Mouse (Mus musculus) limb, embryonic 13.5 days (tissue): ENCODE measurements at regions not wholly inside any gene's neighbourhood (a gene's known extent, or its start where the extent isn't known, plus 50 kb on each side); places are given as distances from the start of the nearest gene placed in this dataset.

Experiments used
- ATAC-seq: fragments of 200-750 bp; cut with Nextera tagmentation; 2 replicates; pipeline ENCODE4 v1.8.0; 2017; ENCODE audit warnings: low read depth, moderate number of reproducible peaks, moderate TSS enrichment; ENCODE audit not compliant: low FRiP score
- H3K27ac ChIP-seq: fragments of 300-500 bp; sonication (generic); 2 replicates; pipeline ENCODE4 v1.5.1; 2015; ENCODE audit warnings: inconsistent platforms, mild to moderate bottlenecking, moderate library complexity
- H3K27me3 ChIP-seq: fragments of 300-500 bp; sonication (generic); 2 replicates; pipeline ENCODE4 v1.6.1; 2015; ENCODE audit warnings: mild to moderate bottlenecking, inconsistent platforms
- H3K36me3 ChIP-seq: fragments of 300-500 bp; sonication (generic); 2 replicates; pipeline ENCODE4 v1.6.1; 2015; ENCODE audit warnings: inconsistent platforms, mild to moderate bottlenecking, moderate library complexity
- H3K4me1 ChIP-seq: fragments of 300-500 bp; sonication (generic); 2 replicates; pipeline ENCODE4 v1.6.1; 2015; ENCODE audit warnings: inconsistent platforms
- H3K4me2 ChIP-seq: fragments of 300-500 bp; sonication (generic); replicated peaks from 2 replicates; pipeline ENCODE4 v1.6.1; 2015; ENCODE audit warnings: inconsistent platforms, mild to moderate bottlenecking, moderate library complexity
- H3K4me3 ChIP-seq: fragments of 300-500 bp; sonication (generic); 2 replicates; pipeline ENCODE4 v1.5.1; 2015; ENCODE audit warnings: moderate library complexity, mild to moderate bottlenecking, inconsistent platforms
- H3K9ac ChIP-seq: fragments of 300-500 bp; sonication (generic); 2 replicates; pipeline ENCODE4 v1.6.1; 2015; ENCODE audit warnings: mild to moderate bottlenecking, inconsistent platforms
- H3K9me3 ChIP-seq: fragments of 300-500 bp; sonication (generic); 2 replicates; pipeline ENCODE4 v1.6.1; 2016; ENCODE audit warnings: inconsistent platforms
- WGBS: fragments of 180-500 bp; shearing (Covaris S2); methylation state at CpG from one replicate; pipeline ENCODE4 v1.1.7; 2015; 5-methylcytosine and 5-hydroxymethylcytosine counted together

DNA sequence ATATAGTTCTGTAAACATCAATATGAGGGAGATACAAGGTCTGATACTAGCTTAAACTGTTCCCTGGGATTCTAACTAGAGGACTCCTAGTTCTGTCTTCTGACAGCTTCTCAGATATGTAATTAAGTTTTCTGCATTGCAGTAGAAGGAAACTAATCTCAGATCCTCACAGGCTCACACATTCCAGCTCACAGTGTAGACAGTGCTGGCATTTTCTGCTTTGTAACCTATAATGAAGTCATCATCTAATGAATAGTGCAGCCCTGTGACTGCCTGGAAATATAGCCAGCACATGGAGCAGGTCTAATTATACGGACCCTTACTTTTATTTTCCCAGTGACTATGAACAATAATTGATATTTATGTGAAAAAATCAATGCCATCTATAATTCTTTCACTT lies 331.2 kb upstream of the Celf2 start:
- Histone ChIP-seq H3K9ac (no peak overlapping the region), H3K9me3 (no peaks in the 10 kb centered on the region), H3K27ac (no peak overlapping the region), H3K4me2 (no peak overlapping the region), H3K36me3 (no peaks in the 10 kb centered on the region), H3K4me3 (no peak overlapping the region), H3K27me3 (no peaks in the 10 kb centered on the region), H3K4me1 (no peaks in the 10 kb centered on the region)
- WGBS: 66% methylated on average over 1 of the region's 1 CpGs
- no peak for ATAC-seq

DNA sequence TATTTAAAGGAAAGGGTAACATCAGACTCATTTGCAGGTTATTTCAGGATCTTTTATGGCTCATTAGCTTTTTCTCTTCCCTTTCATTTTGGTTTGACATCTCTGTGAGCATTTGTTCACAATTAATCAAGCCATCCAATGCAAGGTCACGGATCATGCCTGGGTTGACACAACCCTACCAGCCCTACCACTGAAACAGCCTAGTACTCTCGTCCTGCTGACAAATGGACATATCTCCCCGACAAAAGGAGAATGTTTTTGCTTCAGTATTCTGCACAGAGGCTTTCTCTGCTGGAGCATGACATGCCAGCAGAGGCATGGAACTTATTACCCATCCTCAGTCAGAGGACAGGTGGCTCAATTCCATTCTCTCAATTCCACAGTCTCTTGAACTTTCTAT lies 328.5 kb upstream of the Celf2 start:
- Histone ChIP-seq H3K9me3 (no peaks in the 10 kb centered on the region), H3K9ac (no peak overlapping the region), H3K27ac (no peak overlapping the region), H3K4me3 (no peak overlapping the region), H3K36me3 (no peaks in the 10 kb centered on the region), H3K4me1 (no peaks in the 10 kb centered on the region), H3K4me2 (no peak overlapping the region), H3K27me3 (no peaks in the 10 kb centered on the region)
- no peak for ATAC-seq
- 69% methylated on average over 3 of the region's 3 CpGs for WGBS

DNA sequence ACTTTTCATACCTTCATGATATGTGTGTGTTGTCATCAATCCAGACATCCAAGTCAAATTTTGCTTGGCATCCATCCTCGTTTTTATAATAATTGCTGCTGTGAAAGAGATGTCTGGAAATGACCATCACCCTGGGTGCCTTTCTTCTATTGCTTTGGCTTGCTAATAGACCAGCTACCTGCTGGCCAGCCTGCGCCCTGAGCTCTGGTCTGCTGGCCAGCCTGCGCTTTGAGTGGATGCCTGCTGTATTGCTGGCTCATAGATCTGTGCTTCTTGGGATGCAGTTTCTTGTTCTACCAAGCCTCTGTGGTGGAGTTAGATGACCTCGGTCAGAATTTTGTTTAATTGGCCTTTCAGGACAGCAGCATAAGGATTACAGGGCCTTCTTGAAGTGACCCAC lies 321.9 kb upstream of the Celf2 start:
- Histone ChIP-seq H3K9ac (no peak overlapping the region), H3K36me3 (no peaks in the 10 kb centered on the region), H3K27me3 (no peaks in the 10 kb centered on the region), H3K4me1 (no peaks in the 10 kb centered on the region), H3K4me3 (no peak overlapping the region), H3K27ac (no peak overlapping the region), H3K9me3 (no peaks in the 10 kb centered on the region), H3K4me2 (no peak overlapping the region)
- WGBS: 72% methylated on average over 4 of the region's 4 CpGs
- no peak for ATAC-seq

DNA sequence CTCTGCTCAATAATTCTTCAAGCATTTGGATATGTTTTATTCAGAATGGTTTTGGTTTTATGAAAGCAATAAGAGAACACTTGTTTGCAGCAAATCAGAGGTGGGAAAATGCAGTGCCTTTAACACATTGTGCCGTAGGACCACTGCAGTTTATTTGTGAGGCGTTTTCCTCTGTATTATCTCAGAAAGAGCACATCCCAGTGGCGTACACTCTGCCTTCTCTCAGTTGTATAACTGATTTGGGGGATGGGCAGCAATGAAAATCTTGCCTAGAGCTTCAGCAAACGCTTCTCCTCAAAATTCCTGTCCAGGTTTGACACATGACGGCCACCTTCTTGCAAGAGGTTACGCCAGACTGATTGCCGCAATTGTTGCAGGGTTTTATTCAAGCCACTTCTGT lies 316.9 kb upstream of the Celf2 start:
- 67% methylated on average over 7 of the region's 7 CpGs for WGBS
- ATAC-seq: no peak
- H3K9me3 ChIP-seq: no peaks in the 10 kb centered on the region

DNA sequence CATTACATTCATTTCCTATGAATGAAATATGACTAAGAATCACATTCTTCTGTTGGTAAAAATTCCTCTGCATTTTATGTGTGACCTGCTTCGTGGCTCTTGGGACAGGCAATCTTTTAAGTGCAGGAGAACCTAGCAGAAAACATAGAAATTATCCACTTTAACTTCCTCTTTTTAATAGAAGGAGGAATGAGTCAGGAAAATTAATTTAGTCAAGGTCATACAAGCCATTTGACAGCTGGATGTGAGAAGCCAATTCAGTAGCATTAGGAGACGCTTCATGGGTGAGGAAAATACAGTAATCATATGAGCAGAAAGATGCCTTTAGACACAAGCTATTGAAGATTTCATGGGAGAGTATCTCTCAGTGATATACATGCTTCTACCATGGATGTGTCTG lies 287.1 kb upstream of the Celf2 start:
- 79% methylated on average over 2 of the region's 2 CpGs for WGBS
- Histone ChIP-seq H3K9ac (no peak overlapping the region), H3K27ac (no peak overlapping the region), H3K4me2 (no peak overlapping the region), H3K36me3 (no peaks in the 10 kb centered on the region), H3K9me3 (no peaks in the 10 kb centered on the region), H3K4me3 (no peak overlapping the region), H3K4me1 (no peaks in the 10 kb centered on the region), H3K27me3 (no peaks in the 10 kb centered on the region)
- ATAC-seq: no peak

More for the DNA sequence above, 316.9 kb upstream of the Celf2 start:
- Histone ChIP-seq H3K9ac (no peak overlapping the region), H3K4me2 (no peak overlapping the region), H3K27me3 (no peaks in the 10 kb centered on the region), H3K36me3 (no peaks in the 10 kb centered on the region), H3K27ac (no peak overlapping the region), H3K4me1 (no peaks in the 10 kb centered on the region), H3K4me3 (no peak overlapping the region)

DNA sequence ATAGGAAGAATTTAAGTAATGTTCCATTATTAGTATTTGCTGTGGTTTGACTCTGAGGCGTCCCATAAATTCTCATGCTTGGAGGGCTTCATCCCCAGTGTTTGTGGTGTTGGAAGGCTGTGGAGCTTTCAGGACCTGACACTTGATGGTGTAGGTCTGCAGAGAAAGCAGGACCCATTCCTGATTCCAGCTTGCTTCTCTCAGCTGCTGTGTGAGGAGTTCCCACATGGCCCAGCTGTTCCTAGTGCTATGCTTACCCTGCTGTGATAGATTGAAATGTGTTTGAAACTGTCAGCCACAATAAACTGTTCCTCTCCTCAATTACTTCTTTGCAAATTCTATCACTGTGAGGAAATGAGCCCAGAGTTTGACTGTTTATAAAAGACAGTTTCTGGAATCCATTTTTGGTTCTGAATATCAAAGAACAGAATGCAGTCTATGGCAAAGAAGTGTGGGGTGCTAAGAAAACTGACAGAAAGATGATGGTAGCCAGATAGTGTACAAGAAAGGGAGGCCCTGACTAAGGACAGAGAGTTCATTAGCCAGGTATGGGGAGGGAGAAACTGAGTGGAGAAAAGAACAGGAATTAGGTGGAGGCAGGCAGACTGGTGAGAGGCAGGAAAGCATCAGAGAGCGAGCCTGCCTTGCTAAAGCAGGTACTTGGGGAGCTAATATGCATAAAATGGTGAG lies 283.2 kb upstream of the Celf2 start:
- Histone ChIP-seq H3K27ac (no peak overlapping the region), H3K4me1 (no peaks in the 10 kb centered on the region), H3K4me2 (no peak overlapping the region), H3K9me3 (no peaks in the 10 kb centered on the region), H3K9ac (no peak overlapping the region), H3K27me3 (no peaks in the 10 kb centered on the region), H3K4me3 (no peak overlapping the region), H3K36me3 (no peaks in the 10 kb centered on the region)
- WGBS: 80% methylated on average over 2 of the region's 2 CpGs
- ATAC-seq: no peak

DNA sequence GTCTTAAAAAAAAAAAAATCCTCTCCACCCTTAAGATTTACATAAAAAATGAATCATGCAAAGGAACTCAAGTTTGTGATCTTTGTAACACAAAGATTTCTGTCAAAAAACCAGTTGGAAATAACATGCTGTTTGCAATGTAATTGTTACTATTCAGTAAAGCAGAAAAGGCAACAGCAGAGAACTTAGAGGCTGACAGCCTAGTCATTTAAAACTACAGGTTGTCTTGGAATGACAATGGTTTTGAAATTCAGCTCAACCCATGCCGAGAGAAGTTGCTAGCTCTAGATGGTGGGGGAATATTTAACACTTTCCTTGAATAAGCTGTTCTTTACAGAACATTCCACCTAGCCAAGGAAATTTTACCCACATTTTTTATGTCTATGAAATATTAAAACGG lies 269.2 kb upstream of the Celf2 start:
- no peak overlapping the region for H3K4me3 ChIP-seq
- no peaks in the 10 kb centered on the region for H3K36me3 ChIP-seq
- H3K4me2 ChIP-seq: no peak overlapping the region
- no peaks in the 10 kb centered on the region for H3K4me1 ChIP-seq
- no peak overlapping the region for H3K27ac ChIP-seq
- WGBS: 50% methylated on average over 2 of the region's 2 CpGs
- no peak overlapping the region for H3K9ac ChIP-seq
- H3K27me3 ChIP-seq: no peaks in the 10 kb centered on the region
- no peaks in the 10 kb centered on the region for H3K9me3 ChIP-seq
- no peak for ATAC-seq

DNA sequence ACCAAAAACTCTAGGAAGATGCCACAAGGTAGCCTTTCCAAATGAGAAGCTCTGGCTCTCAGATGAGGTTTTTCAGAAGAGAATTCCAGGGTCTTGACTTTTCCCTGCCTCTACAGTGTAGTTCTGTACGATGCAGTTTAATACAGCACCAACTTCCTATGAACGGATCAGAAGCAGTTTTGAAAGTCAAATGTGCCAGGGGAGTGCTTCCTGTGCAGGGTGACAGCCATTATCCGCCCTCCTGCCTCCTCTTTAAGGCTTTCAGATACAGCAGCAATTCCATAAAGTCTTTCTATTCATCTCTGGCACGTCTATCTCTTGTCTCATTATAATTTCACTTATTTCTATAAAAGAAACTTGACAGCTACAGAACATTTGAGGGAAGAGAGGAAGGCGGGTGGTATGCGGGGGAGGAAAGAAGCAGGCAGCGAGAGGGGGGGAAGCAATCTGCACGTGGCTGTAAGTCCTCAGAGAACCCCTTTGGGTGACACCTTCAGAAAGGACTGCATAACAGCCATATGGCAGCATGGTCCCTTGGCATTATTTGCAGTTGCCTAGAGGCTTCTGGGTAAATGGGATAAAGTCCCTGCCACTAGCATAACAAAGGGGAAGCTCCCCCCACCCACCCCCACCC lies 224.9 kb upstream of the Celf2 start:
- H3K9ac ChIP-seq: no peak overlapping the region
- no peak overlapping the region for H3K4me2 ChIP-seq
- ATAC-seq: no peak
- H3K36me3 ChIP-seq: no peaks in the 10 kb centered on the region
- H3K4me3 ChIP-seq: no peak overlapping the region
- no peaks in the 10 kb centered on the region for H3K9me3 ChIP-seq
- no peaks in the 10 kb centered on the region for H3K27me3 ChIP-seq
- no peaks in the 10 kb centered on the region for H3K4me1 ChIP-seq
- H3K27ac ChIP-seq: no peak overlapping the region
- 63% methylated on average over 8 of the region's 8 CpGs for WGBS

DNA sequence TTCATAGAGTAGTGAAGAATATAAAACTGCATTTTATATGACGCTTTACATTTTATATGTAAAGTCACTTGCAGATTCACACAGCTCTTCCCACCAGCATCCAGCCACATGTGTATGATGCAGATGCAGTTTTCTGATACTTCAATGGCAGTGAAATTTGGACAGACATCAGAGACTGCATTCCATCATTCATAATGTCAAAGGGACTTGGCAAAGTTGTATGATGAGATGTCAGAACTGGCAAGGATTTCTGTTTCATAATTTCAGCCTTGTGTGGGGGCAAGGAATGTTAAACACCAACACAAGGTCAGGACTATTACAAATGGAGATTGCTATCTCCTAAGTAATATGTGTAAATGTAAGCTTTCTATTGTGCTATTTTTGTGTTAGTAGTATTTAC lies 221.6 kb upstream of the Celf2 start:
- no peaks in the 10 kb centered on the region for H3K9me3 ChIP-seq
- H3K4me1 ChIP-seq: no peaks in the 10 kb centered on the region
- H3K27me3 ChIP-seq: no peaks in the 10 kb centered on the region
- no peaks in the 10 kb centered on the region for H3K36me3 ChIP-seq
- WGBS: 82% methylated on average over 1 of the region's 1 CpGs
- H3K9ac ChIP-seq: no peak overlapping the region
- H3K4me3 ChIP-seq: no peak overlapping the region
- H3K27ac ChIP-seq: no peak overlapping the region
- no peak for ATAC-seq
- H3K4me2 ChIP-seq: no peak overlapping the region

DNA sequence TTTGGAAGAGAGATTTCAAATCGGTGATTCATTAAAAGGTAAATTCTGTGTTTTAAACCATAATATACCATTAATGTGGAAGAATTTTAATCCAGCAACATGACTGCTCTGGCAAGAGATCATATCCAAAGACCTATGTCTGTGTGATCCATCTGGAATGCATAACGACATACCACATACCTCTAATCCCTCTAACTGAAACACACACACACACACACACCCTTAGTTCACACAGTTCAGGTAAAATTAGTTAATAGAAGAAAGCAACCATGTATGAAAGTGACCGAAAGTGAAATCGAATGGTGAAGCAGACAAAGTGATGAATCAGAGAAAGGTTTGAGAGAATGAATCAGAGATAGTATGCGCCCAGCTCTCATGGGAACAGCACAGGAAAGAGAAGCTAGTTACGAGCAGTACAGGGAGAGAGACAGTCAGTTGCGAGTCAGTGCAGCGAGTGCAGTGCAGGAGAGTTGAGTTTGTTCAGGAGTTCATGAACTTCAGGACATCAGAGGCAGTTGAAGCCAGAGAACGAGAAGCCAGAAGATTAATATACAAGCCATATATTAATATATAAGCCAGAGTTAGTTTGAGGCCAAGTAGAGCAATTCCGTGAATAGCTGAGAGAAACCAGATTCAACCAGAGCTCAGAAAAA lies 213.0 kb upstream of the Celf2 start:
- H3K4me3 ChIP-seq: no peak overlapping the region
- 84% methylated on average over 10 of the region's 10 CpGs for WGBS

DNA sequence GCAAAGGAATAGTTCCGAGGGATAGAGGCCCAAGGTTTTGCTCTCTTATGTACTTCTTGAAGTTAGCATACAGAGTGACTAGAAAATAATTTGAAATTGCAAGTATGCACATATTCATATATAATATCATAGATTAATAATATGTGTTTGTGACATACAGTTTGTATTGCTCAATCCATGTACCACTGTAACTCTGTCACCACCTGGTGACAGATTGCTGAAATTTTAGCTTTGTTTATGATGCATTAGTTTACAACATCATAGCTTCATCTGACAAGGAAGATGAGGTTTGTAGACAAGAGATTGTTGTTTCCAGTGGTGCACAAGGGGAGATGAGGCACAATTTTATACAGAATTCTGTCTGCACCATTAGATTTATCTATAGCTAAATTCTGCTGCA lies 201.7 kb upstream of the Celf2 start:
- no peak overlapping the region for H3K4me2 ChIP-seq
- no peaks in the 10 kb centered on the region for H3K9me3 ChIP-seq
- no peak overlapping the region for H3K27ac ChIP-seq
- no peak overlapping the region for H3K9ac ChIP-seq
- H3K4me1 ChIP-seq: no peaks in the 10 kb centered on the region
- H3K36me3 ChIP-seq: no peaks in the 10 kb centered on the region
- H3K4me3 ChIP-seq: no peak overlapping the region
- 83% methylated on average over 1 of the region's 1 CpGs for WGBS
- H3K27me3 ChIP-seq: no peaks in the 10 kb centered on the region
- no peak for ATAC-seq

More for the DNA sequence above, 213.0 kb upstream of the Celf2 start:
- Histone ChIP-seq H3K36me3 (no peaks in the 10 kb centered on the region), H3K9ac (no peak overlapping the region), H3K4me2 (no peak overlapping the region), H3K27me3 (no peaks in the 10 kb centered on the region), H3K4me1 (no peaks in the 10 kb centered on the region), H3K9me3 (no peaks in the 10 kb centered on the region), H3K27ac (no peak overlapping the region)
- no peak for ATAC-seq

DNA sequence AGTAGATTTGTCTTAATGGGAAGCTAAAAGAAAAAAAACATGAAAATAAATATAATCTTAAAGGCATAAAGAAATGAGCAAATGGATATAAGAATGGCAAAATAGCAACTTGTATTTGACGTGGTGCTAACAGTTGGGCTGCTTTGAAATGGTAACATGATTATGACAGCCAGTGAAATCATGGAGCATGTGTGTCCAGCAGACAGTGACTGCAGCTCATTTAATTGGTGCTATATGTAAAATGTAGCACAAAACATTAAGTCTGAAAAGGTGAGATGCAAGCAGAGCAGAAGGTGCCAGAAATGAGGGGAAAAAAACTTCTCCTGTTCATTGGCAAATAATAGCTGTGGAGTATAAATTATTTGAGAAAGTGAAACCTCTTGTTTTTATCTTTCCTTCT lies 201.1 kb upstream of the Celf2 start:
- ATAC-seq: no peak
- WGBS: 68% methylated on average over 1 of the region's 1 CpGs
- Histone ChIP-seq H3K4me2 (no peak overlapping the region), H3K27ac (no peak overlapping the region), H3K27me3 (no peaks in the 10 kb centered on the region), H3K9ac (no peak overlapping the region), H3K36me3 (no peaks in the 10 kb centered on the region), H3K4me1 (no peaks in the 10 kb centered on the region), H3K4me3 (no peak overlapping the region), H3K9me3 (no peaks in the 10 kb centered on the region)

DNA sequence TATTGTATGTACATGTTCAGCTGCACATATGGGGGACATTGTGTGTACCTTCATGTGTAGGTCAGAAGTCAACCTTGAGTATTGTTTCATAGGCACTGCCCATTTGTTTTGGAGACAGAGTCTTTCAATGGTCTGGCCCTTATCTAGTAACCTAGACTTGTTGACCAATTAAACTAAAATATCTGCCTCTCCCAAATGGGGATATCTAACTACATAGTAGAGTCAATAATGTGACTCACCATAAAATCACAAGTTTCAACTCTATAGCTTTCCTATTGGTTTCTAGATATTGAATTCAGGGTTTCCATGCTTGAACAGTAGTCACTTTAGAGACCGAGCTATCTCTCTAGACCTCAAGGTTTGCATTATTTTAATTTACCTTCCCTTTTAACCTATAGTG lies 174.0 kb upstream of the Celf2 start:
- Histone ChIP-seq H3K9me3 (no peaks in the 10 kb centered on the region), H3K36me3 (no peaks in the 10 kb centered on the region), H3K4me1 (no peaks in the 10 kb centered on the region), H3K27me3 (no peaks in the 10 kb centered on the region), H3K27ac (no peak overlapping the region), H3K4me3 (no peak overlapping the region), H3K9ac (no peak overlapping the region), H3K4me2 (no peak overlapping the region)
- no peak for ATAC-seq
- WGBS: 93% methylated on average over 1 of the region's 1 CpGs
